Mouse (Mus musculus): ENCODE data around the gene Abcb8.

The Abcb8 gene

DNA sequence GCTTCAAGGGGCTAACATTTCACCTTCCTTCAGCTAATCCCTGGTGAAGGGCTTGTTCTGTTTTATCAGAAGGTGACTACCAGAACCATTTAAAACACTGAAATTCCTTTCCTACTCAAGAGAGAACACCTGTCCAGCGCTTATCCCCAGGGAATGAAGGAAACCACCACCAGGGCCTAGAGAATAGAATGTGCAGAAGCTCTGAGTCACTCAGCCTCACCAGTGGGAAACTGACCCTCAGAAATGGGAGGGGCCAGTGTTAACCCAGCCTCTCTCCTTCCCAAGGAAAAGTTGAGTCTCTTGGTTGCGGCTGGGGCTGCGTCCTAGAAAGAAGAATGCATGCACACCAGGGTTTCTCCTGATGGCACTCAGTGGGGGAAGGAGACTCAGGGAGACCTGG is 61.6 kb downstream of the Abcb8 start:
- no peak for DNase-seq (ENCODE audit: low spot score)

DNA sequence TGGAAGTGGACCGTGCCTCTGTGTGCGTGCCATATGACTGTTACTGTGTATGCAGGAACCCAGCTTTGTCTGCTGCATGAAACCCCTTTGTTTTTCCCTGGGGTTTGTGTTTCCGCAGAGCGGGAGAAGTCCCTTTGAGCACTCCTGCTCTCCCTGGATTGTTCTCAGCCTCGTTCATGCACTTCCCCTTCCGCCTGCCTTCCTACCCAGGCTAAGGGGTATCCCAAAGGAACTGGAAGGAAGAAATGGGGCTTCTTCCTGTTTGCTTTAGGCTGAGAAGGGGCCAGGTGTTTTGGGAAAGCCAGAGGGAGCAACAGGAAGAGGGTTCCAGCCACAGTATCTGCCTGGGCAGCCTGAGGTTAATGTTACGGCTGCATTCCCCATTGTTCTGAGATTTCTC is 62.1 kb downstream of the Abcb8 start:
- DNase-seq (ENCODE audit: low spot score), result no peak

Measured in urinary bladder, postnatal 14 days (tissue).